In the genomic region with DNA sequence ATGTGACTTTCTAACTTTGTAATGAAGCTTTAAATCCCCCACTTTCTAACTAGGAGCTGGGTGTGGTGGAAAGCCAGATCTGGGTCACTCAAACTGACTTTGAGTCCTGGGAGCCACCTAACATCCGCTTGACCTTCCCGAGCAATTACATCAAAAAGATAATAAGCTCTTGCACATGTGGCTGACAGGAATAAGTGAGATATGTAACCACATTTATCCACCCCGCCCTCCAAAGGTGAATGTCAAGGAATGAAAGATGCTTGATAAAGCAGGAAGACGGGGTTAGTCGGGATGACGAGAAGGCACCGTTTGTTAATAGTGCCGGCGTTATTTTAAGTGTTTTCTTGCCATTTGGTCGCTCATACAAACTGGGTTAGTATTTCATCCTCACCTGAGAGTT, we compare ENCODE assay signal across 13 mouse cellular contexts.
"Had no signal": no experiment of that assay in that cellular context is flagged by ENCODE, and none has a peak within 500 bp of the region (broad histone marks: within the 10 kb centered on the region; RNA-seq: fewer than 3 reads in every experiment).

No protein-coding gene starts in this region.

- H3K36me3 ChIP-seq: neural tube, embryonic 15.5 days; stomach, embryonic 15.5 days had no signal

- H3K9me3 ChIP-seq: neural tube, embryonic 15.5 days; stomach, embryonic 15.5 days had no signal

- H3K4me3 ChIP-seq: neural tube, embryonic 15.5 days; stomach, embryonic 15.5 days had no signal

- H3K4me2 ChIP-seq: neural tube, embryonic 15.5 days; stomach, embryonic 15.5 days had no signal

- H3K27me3 ChIP-seq: neural tube, embryonic 15.5 days; stomach, embryonic 15.5 days had no signal

- H3K27ac ChIP-seq: neural tube, embryonic 15.5 days; stomach, embryonic 15.5 days; stomach, postnatal 0 days had no signal

- DNase-seq: right cerebral cortex, postnatal 14 days; right cerebral cortex, postnatal 25 days; right cerebral cortex, postnatal 4 days; spleen, adult 18-20 months; thymus, adult 18-20 months; thymus, adult 2 months; thymus, postnatal 14 days; thymus, postnatal 25 days; thymus, postnatal 36 days; thymus, postnatal 4 days had no signal

- H3K9ac ChIP-seq: neural tube, embryonic 15.5 days; stomach, embryonic 15.5 days had no signal
